Mouse (Mus musculus) ES-E14 (cell line): ENCODE measurements around the gene Tmem126a. TPM values are rescaled to one million over a fixed set of nuclear protein-coding genes. Genes with fewer than 3 reads are reported as not detected.
A peak's percentile ranks its signal among the peaks of the same experiment; 100 is the strongest.

ENCODE experiments used
- DNase-seq: peaks from one replicate; pipeline ENCODE4 v3.0.0-alpha.2; 2013; ENCODE audit warnings: low read depth, low spot score
- H3K27ac ChIP-seq: 2 replicates; pipeline ENCODE4 v1.5.1; 2012; ENCODE audit warnings: low read depth, mild to moderate bottlenecking, low read length, moderate library complexity, mixed read lengths; ENCODE audit not compliant: poor library complexity, insufficient read depth, severe bottlenecking
- H3K36me3 ChIP-seq: 2 replicates; pipeline ENCODE4 v1.6.1; 2012; ENCODE audit warnings: mild to moderate bottlenecking, low read length, moderate library complexity, mixed read lengths; ENCODE audit not compliant: control insufficient read depth, poor library complexity, insufficient read depth, severe bottlenecking
- H3K4me1 ChIP-seq, 2 experiments: fragments of 150-350 bp in 1 of 2; sonication (generic) in 1 of 2; 2 replicates each; pipeline ENCODE4 v1.6.1; 2012; ENCODE audit warnings: low read length in 2 of 2, mild to moderate bottlenecking in 1 of 2, mixed read lengths in 1 of 2; ENCODE audit not compliant: control insufficient read depth in 2 of 2, insufficient read depth in 2 of 2, poor library complexity in 1 of 2
- H3K4me3 ChIP-seq, 2 experiments: fragments of 150-350 bp in 1 of 2; sonication (generic) in 1 of 2; 2 replicates each; pipeline ENCODE4 v1.5.1; 2012; ENCODE audit warnings: low read length in 2 of 2, low read depth in 1 of 2, mild to moderate bottlenecking in 1 of 2, mixed read lengths in 1 of 2; ENCODE audit not compliant: insufficient read depth in 1 of 2, poor library complexity in 1 of 2, severe bottlenecking in 1 of 2
- H3K9ac ChIP-seq: 2 replicates; pipeline ENCODE4 v1.6.1; 2012; ENCODE audit warnings: low read depth, mild to moderate bottlenecking, low read length, mixed read lengths; ENCODE audit not compliant: poor library complexity, insufficient read depth, severe bottlenecking
- H3K9me3 ChIP-seq: fragments of 150-350 bp; sonication (generic); 2 replicates; pipeline ENCODE4 v1.6.1; 2012; ENCODE audit warnings: low read depth, mild to moderate bottlenecking, low read length; ENCODE audit not compliant: control insufficient read depth, insufficient read depth
- CHD2 ChIP-seq: IDR thresholded peaks from 2 replicates; pipeline ENCODE4 v1.6.1; 2014; ENCODE audit warnings: mild to moderate bottlenecking, low read depth, low read length, inconsistent platforms
- HCFC1 ChIP-seq: IDR thresholded peaks from 2 replicates; pipeline ENCODE4 v1.6.1; 2012; ENCODE audit warnings: low read length, inconsistent platforms, borderline replicate concordance; ENCODE audit not compliant: insufficient read depth
- MAFK ChIP-seq: IDR thresholded peaks from 2 replicates; pipeline ENCODE4 v1.6.1; 2014; ENCODE audit warnings: mild to moderate bottlenecking, low read depth, low read length, inconsistent platforms; ENCODE audit not compliant: insufficient read depth
- ZC3H11A ChIP-seq: IDR thresholded peaks from 2 replicates; pipeline ENCODE4 v1.6.1; 2012; ENCODE audit warnings: low read depth, mild to moderate bottlenecking, inconsistent platforms, low read length, borderline replicate concordance
- ZNF384 ChIP-seq: IDR thresholded peaks from 2 replicates; pipeline ENCODE4 v1.6.1; 2012; ENCODE audit warnings: low read depth, low read length, inconsistent platforms
- in situ Hi-C, 2 experiments: fragments of 600-800 bp; cut with MboI; formaldehyde crosslinking; loops; one replicate each; pipeline ENCODE4 v1.15.1; 2025; ENCODE audit warnings: low sequenced_read_pairs in 2 of 2, inconsistent platforms in 1 of 2; ENCODE audit not compliant: unreplicated experiment in 2 of 2
- total RNA-seq: library from RNA; depleted of rRNA; stranded (reverse); fragments of 300-350 nt; gene quantifications from 2 replicates; pipeline ENCODE4 v1.2.3, GENCODE M21; 2012

Gene Tmem126a
- total RNA-seq, 1 experiment = 73.8 TPM

DNA sequence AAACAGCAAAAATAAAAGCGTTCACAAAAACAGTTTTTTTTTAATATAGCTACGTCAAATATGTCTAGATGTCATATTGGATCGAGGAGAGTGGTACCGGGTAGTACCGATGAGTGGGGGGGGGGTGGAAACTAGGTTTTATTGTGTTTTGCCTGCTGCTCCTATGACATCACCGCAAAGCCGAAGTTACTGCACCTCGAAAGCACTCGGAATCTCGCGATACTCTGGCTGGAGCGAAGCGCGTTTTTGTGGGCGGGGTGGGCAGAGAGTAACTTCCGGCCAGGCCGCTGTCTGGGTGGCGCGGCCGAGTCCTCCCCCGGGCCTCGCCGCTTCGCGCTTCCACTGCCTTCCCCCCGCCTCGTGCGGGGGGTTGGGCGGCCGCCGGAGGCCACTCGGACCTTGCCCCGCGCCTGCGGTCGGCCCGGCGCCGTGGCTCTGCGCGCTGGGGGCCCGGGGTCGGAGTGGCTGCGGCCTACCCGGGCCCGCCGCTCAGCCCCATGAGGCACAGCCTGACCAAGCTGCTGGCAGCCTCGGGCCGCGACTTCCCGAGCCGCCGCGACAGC is 14.4 kb downstream of the Tmem126a start, which contains the start of gene Crebzf:
Gene Crebzf (plus strand): TSS at position 212 of the 563 bp plus-strand sequence.
- peak within 1 kb of the TSS; percentile 90 for H3K27ac ChIP-seq
- peak; percentile 100 for TF ChIP-seq CHD2
- TF ChIP-seq HCFC1 = no peak
- TF ChIP-seq MAFK = no peak
- peaks cover 0 to 5% of the 10 kb centered on the region in 2 experiments; a peak in 1 of 4 replicates for H3K4me1 ChIP-seq
- H3K9me3 ChIP-seq = no peaks in the 10 kb centered on the region
- peak within 1 kb of the TSS; percentile 93 to 96 for H3K4me3 ChIP-seq
- H3K36me3 ChIP-seq = peaks cover 4% of the 10 kb centered on the region
- DNase-seq = peak; percentile 92
- in situ Hi-C loops = loop anchor here in 1 of 2 experiments (25.0 kb wide), 1 partner anchor 480 kb away; no protein-coding TSS in a partner anchor
- H3K9ac ChIP-seq = peak within 1 kb of the TSS; percentile 99

- no peak for DNase-seq
- peaks cover 4% of the 10 kb centered on the region for H3K36me3 ChIP-seq
- H3K4me3 ChIP-seq = peak overlapping the region; percentile 38 to 66; a peak in 3 of 4 replicates
- no peak overlapping the region; the same call in 1 of the 2 replicates for H3K9ac ChIP-seq
- peaks cover 0 to 5% of the 10 kb centered on the region in 2 experiments; a peak in 1 of 4 replicates for H3K4me1 ChIP-seq
- in situ Hi-C loops = loop anchor here in 1 of 2 experiments (25.0 kb wide), 1 partner anchor 480 kb away; no protein-coding TSS in a partner anchor
- no peaks in the 10 kb centered on the region for H3K9me3 ChIP-seq
- no peak overlapping the region for H3K27ac ChIP-seq
- no peak for TF ChIP-seq ZC3H11A
- TF ChIP-seq CHD2 = no peak
- TF ChIP-seq ZNF384 = no peak
- no peak for TF ChIP-seq HCFC1
- TF ChIP-seq MAFK = no peak
These were observed 15.0 kb downstream of the Tmem126a start for GRCm38 (mm10) chr7:90442070-90442469.

- Histone ChIP-seq H3K36me3 (peaks cover 4% of the 10 kb centered on the region; the same call in 1 of the 2 replicates), H3K9me3 (no peaks in the 10 kb centered on the region), H3K4me3 (no peak overlapping the region), H3K9ac (no peak overlapping the region), H3K27ac (no peak overlapping the region), H3K4me1 (peaks cover 0 to 3% of the 10 kb centered on the region in 2 experiments; a peak in 1 of 4 replicates)
- no peak for DNase-seq
- TF ChIP-seq MAFK (no peak), ZC3H11A (no peak), HCFC1 (no peak), ZNF384 (no peak), CHD2 (no peak)
- in situ Hi-C loops = loop anchor here in 1 of 2 experiments (25.0 kb wide), 1 partner anchor 478 kb away; no protein-coding TSS in a partner anchor
These were observed 17.0 kb downstream of the Tmem126a start for GRCm38 (mm10) chr7:90440044-90440443.

GRCm38 (mm10) chr7:90432221-90432620 is 24.8 kb downstream of the Tmem126a start:
- no peak for DNase-seq
- H3K4me1 ChIP-seq = peaks cover 1 to 2% of the 10 kb centered on the region in 2 experiments; a peak in 2 of 4 replicates
- no peak overlapping the region for H3K4me3 ChIP-seq
- in situ Hi-C loops = loop anchor here in 1 of 2 experiments (25.0 kb wide), 1 partner anchor 470 kb away; no protein-coding TSS in a partner anchor
- no peak overlapping the region for H3K27ac ChIP-seq
- no peaks in the 10 kb centered on the region for H3K36me3 ChIP-seq
- TF ChIP-seq MAFK (no peak), ZNF384 (no peak)
- H3K9ac ChIP-seq = no peak overlapping the region
- no peaks in the 10 kb centered on the region for H3K9me3 ChIP-seq
